8 mouse cellular contexts compared by ENCODE assay signal in the genomic region with DNA sequence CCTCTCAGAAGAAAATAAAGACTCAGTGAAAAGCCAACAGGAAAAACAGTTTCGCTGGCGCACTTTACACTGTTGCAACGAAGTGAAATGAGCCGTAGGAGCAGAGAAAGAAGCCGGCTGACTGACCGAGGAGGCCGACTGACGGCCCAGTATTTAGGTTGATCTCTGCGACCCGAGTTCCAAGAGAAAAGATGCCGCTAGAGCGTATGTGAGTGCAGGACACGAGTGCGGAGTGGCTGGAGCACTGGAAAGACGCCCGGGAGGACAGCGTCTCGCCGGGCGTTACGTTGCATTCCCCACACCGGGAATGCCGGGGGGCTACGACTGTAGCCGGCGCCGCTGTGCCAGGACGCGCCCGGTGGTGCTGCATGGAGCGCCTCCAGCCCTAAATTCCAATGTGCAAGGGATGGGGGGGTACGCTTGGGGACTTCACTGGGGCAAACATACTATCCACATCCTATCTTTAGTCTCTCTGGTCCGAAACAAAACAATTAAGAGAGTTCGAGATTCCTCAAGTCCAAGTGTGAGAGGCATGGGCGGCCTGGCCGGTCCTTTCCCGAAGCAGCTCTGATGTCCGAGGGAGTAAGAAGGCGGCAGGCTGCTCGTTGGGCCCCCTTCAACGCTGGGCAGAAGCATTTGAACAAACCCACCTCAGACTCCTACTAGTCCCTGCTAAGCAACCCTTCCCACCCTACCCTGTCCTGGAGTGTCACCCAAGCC. TPM values are rescaled to one million over a fixed set of nuclear protein-coding genes. Genes with fewer than 3 reads are reported as not detected.
DNase-seq lines count a peak whose midpoint lies in the region; ATAC-seq and TF ChIP-seq lines count a peak whose summit lies in the region.

No protein-coding gene starts in this region.

- peak; percentile 25 to 27 for DNase-seq in lung, adult 18-20 months
- DNase-seq in lung, postnatal 25 days (ENCODE audit: low spot score): no peak
- DNase-seq in embryonic facial prominence, embryonic 11.5 days (ENCODE audit: low spot score): peak; percentile 47
- DNase-seq in heart, postnatal 36 days: peak; percentile 53 to 69
- DNase-seq in right cerebral cortex, postnatal 4 days: no peak
- no peak for DNase-seq in frontal cortex, postnatal 14 days (ENCODE audit: low spot score in 2 of 2)

- no peaks in the 10 kb centered on the region for H3K36me3 ChIP-seq in embryonic facial prominence, embryonic 11.5 days (replicated peaks; ENCODE audit: control insufficient read depth, insufficient read depth, low read depth, low read length)
- no peaks in the 10 kb centered on the region for H3K36me3 ChIP-seq in limb, embryonic 15.5 days
- H3K36me3 ChIP-seq in myocyte (ENCODE audit: control insufficient read depth, insufficient read depth): no peaks in the 10 kb centered on the region

- peak overlapping the region; percentile 76 for H3K9ac ChIP-seq in embryonic facial prominence, embryonic 11.5 days (replicated peaks; ENCODE audit: low read length)
- peak overlapping the region; percentile 72 for H3K9ac ChIP-seq in limb, embryonic 15.5 days

- H3ac ChIP-seq in myocyte (ENCODE audit: control insufficient read depth, insufficient read length): peak overlapping the region; percentile 34

- ATAC-seq in embryonic facial prominence, embryonic 11.5 days (replicated peaks; ENCODE audit: insufficient number of reproducible peaks, low FRiP score, low TSS enrichment, low read depth): 0 out of 2 replicates have a peak, but pooled peaks have one; percentile 16
- ATAC-seq in limb, embryonic 15.5 days (ENCODE audit: insufficient number of reproducible peaks, low FRiP score, low TSS enrichment, low read depth): 0 out of 2 replicates have a peak, but pooled peaks have one; percentile 13

- no peak for TF ChIP-seq POLR2A in myocyte (IDR thresholded peaks at IDR 0.05; ENCODE audit: insufficient read length, low read depth)

- peak overlapping the region; percentile 82 for H3K4me2 ChIP-seq in embryonic facial prominence, embryonic 11.5 days (ENCODE audit: low read depth, low read length)
- H3K4me2 ChIP-seq in limb, embryonic 15.5 days: peak overlapping the region; percentile 80
- peak overlapping the region; percentile 99 for H3K4me2 ChIP-seq in myocyte (ENCODE audit: low read depth)

- H3K79me2 ChIP-seq in myocyte (ENCODE audit: control insufficient read depth, insufficient read depth): no peaks in the 10 kb centered on the region

- H3K27me3 ChIP-seq in embryonic facial prominence, embryonic 11.5 days (ENCODE audit: control insufficient read depth, insufficient read depth, low read length): peaks cover 10% of the 10 kb centered on the region
- peaks cover 15% of the 10 kb centered on the region for H3K27me3 ChIP-seq in limb, embryonic 15.5 days
- peaks cover 22% of the 10 kb centered on the region for H3K27me3 ChIP-seq in myocyte (ENCODE audit: control insufficient read depth, insufficient read depth, insufficient read length)

- 0% methylated on average over 41 of the region's 41 CpGs for WGBS in embryonic facial prominence, embryonic 11.5 days
- under 1% methylated on average over 41 of the region's 41 CpGs for WGBS in limb, embryonic 15.5 days

- peak overlapping the region; percentile 67 for H3K4me3 ChIP-seq in embryonic facial prominence, embryonic 11.5 days (ENCODE audit: low read depth, low read length)
- H3K4me3 ChIP-seq in limb, embryonic 15.5 days: peak overlapping the region; percentile 67
- H3K4me3 ChIP-seq in myocyte: peak overlapping the region; percentile 37

- no peaks in the 10 kb centered on the region for H3K9me3 ChIP-seq in embryonic facial prominence, embryonic 11.5 days (replicated peaks; ENCODE audit: control insufficient read depth, low read length)
- no peaks in the 10 kb centered on the region for H3K9me3 ChIP-seq in limb, embryonic 15.5 days

- H3K27ac ChIP-seq in embryonic facial prominence, embryonic 11.5 days (replicated peaks; ENCODE audit: low read depth, low read length): peak overlapping the region; percentile 94
- H3K27ac ChIP-seq in limb, embryonic 15.5 days: peak overlapping the region; percentile 97

- intact Hi-C loops in heart, postnatal 36 days (cut with DNase I): loop anchor here (2.0 to 5.0 kb wide), 4 partner anchors 41 to 400 kb away; no protein-coding TSS in a partner anchor

- H3K4me1 ChIP-seq in embryonic facial prominence, embryonic 11.5 days (ENCODE audit: control insufficient read depth, insufficient read depth, low read length): 0 out of 2 replicates have a peak, but pooled peaks cover 2% of the 10 kb centered on the region
- peaks cover 56% of the 10 kb centered on the region for H3K4me1 ChIP-seq in limb, embryonic 15.5 days

TF ChIP-seq in myocyte, 11 proteins besides CTCF, POLR2A, EP300 and RAD21:
- TF ChIP-seq E2F4 (IDR thresholded peaks at IDR 0.05; ENCODE audit: insufficient read depth): no peak
- no peak for TF ChIP-seq REST (IDR thresholded peaks at IDR 0.05; ENCODE audit: insufficient read depth, insufficient read length)
- no peak for TF ChIP-seq TCF12 (IDR thresholded peaks at IDR 0.05; ENCODE audit: insufficient read depth, poor library complexity, severe bottlenecking)
- TF ChIP-seq CEBPB (IDR thresholded peaks at IDR 0.05; ENCODE audit: insufficient read depth, poor library complexity, severe bottlenecking): peak; percentile 12; the same call in 1 of the 2 replicates

RNA-seq across cellular contexts. Expression of a gene that starts 40.1 kb away (rescaled TPM):
- polyA plus RNA-seq in embryonic facial prominence, embryonic 11.5 days (2014; fragmentation: Nextera tagmentation; extraction: Ambion mirVana): 46.3 and 48.4 TPM in 2 replicates
- total RNA-seq in heart, postnatal 36 days (2021): 10 to 100 TPM; 16.9 to 21.6 TPM
- polyA plus RNA-seq in limb, embryonic 15.5 days (2015; fragmentation: Nextera tagmentation; extraction: Ambion mirVana): 37.7 and 38.4 TPM in 2 replicates
- 1.8 TPM for polyA plus RNA-seq in myocyte (2012; fragmentation: generic; extraction: Trizol)

Comparison
In these comparisons a context has a peak if more than half of its experiments do, and no peak if none do; other contexts are left out.
1. DNase-seq: peak in lung, adult 18-20 months (2 of 2), embryonic facial prominence, embryonic 11.5 days (single experiment) and heart, postnatal 36 days (2 of 2); none in lung, postnatal 25 days (single experiment), right cerebral cortex, postnatal 4 days (single experiment) and frontal cortex, postnatal 14 days (0 of 2).
2. RNA of a gene that starts 40.1 kb away (polyA plus RNA-seq): 46.3 to 48.4 TPM in embryonic facial prominence, embryonic 11.5 days and 37.7 to 38.4 TPM in limb, embryonic 15.5 days; 1.8 TPM in myocyte (single experiment); every median in the first group is over 10 times any median in the second.
3. Peak in every context shown above with its lines, with median percentiles within 50 percentile points of each other: H3K4me2 ChIP-seq and H3K4me3 ChIP-seq.